Mouse (Mus musculus): ENCODE results near the gene Hspa2. TPM values are rescaled to one million over a fixed set of nuclear protein-coding genes. Genes with fewer than 3 reads are reported as not detected.

Gene Hspa2
- total RNA-seq, 2 experiments from 2014 or later: 0.68 to 4.4 TPM

DNA sequence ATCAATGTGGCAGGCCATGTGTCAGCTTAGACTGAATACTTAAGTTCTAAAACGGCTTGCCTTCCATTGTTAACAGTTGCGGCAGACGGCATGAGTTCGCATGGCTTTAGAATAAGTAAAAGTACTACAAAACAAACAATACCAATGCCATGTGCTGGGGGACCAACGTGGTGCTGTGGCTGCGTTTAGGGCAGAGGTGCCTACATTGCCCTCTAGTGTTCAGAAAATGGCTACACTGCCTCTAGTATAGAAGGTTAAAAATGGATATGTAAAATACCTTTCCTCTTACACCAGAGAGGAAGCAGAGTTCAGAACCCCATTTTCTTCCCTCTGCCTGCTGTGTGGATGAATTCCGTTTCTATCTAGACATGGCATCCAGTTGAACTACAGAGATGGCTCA lies 27.3 kb upstream of the Hspa2 start:
- ATAC-seq (replicated peaks; ENCODE audit: low FRiP score, poor library complexity, severe bottlenecking): peak; percentile 81

DNA sequence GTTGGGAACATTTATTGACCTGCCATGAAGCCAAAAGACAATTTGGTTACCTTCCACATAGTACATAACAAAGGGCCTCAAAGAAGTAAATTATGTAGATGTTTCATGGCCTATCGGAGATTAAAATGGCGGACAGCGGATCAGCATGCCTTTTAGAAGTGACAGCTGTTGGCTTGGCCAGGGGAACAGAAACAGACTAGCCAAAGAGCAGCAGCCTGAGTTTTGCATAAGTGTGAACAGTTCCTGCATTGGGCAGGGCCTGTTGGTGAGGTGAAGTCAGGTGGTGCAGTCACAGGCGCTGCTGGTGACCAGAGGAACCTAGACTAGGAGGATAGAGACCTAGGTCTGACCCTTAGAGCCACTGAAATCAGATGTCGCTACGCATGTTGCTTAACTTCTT lies 26.9 kb upstream of the Hspa2 start:
- ATAC-seq (replicated peaks; ENCODE audit: low FRiP score, poor library complexity, severe bottlenecking): no peak; the same call in 1 of the 2 replicates

DNA sequence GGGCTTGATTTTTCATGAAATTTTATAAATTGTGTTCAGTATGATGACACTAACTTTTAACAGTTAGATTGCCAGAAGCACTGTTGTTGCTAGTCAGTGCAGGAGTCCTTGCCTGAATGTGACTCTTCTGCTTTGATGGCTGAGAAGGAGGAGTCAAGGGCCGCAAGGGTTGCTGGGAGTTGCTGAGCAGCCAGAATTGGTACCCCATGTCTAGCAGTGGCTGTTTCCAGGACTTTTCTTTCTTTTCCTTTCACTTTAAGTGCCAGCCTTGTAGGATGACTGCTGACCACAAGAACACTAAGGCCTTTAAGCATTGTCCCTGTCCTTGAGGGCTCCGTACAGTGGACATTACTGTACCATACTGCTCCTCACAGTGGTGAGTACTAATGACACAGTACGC lies 26.2 kb upstream of the Hspa2 start:
- ATAC-seq (replicated peaks; ENCODE audit: low FRiP score, poor library complexity, severe bottlenecking): no peak

DNA sequence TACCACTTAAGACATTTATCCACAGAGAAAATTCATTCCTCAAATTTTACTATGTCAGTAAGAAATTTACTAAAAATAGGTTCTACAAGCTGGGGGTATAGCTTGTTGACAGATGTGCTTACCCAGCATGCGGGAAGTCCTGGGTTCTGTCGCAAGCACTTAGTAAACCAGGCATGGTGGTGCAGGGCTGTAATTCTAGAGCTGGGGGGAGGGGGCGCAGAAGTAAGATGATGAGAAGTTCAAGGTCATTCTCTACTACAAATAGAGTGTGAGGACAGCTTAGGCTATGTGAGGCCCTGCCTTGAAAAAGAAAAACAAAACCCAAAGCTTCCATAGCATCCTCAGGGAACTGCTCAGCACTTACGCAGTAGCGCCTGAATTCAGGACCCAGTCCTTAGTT lies 25.4 kb upstream of the Hspa2 start:
- no peak for ATAC-seq (replicated peaks; ENCODE audit: low FRiP score, poor library complexity, severe bottlenecking)

DNA sequence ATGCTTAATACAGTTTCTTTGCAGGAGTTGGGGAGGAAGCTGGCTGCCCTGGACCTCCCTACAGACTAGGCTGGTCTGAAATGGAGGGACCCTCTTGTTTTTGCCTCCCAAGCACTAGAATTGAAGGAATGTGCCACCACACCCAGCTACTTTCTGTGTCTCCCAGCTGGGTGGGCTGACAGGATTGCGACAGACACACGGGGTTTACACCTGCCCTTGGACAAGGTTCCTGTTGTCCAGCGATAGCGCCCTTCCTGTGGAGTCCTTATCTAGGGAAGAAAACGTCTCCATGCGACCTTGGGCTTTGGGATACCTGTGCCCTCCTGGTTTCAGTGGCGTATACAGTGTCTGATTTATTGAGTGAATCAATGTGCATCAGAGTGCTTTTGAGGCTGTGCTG lies 23.8 kb upstream of the Hspa2 start:
- no peak for ATAC-seq (replicated peaks; ENCODE audit: low FRiP score, poor library complexity, severe bottlenecking)

DNA sequence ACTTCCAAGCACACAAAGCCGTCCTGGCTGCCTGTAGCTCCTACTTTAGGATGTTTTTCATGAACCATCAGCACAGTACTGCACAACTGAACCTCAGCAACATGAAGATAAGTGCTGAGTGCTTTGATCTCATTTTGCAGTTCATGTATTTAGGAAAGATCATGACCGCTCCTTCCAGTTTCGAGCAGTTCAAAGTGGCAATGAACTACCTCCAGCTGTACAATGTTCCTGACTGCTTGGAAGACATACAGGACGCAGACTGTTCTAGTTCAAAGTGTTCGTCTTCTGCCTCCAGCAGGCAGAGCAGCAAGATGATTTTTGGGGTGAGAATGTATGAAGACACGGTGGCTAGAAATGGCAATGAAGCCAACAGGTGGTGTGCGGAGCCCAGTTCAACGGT lies 18.6 kb upstream of the Hspa2 start:
- no peak for ATAC-seq (replicated peaks; ENCODE audit: low FRiP score, poor library complexity, severe bottlenecking)

DNA sequence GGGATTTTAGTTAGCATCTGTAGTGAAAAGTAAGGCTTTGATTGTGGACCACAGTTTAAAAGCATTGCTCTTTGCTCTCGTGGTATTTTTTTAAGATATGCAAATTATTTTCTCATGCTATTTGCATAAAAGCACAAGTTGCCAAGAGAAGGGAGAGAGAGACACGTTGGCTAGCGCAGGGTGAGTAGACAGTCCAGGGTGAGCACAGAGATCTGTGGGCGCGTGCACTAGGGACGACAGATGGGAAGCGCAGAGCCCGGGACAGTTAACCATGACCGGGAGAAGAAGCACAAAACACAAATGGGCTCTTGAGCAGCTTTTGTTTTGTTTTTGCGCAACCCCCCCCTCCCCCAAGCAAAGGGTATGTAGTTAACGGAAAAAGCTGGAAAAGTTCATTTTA lies 15.2 kb upstream of the Hspa2 start:
- no peak for ATAC-seq (replicated peaks; ENCODE audit: low FRiP score, poor library complexity, severe bottlenecking)

DNA sequence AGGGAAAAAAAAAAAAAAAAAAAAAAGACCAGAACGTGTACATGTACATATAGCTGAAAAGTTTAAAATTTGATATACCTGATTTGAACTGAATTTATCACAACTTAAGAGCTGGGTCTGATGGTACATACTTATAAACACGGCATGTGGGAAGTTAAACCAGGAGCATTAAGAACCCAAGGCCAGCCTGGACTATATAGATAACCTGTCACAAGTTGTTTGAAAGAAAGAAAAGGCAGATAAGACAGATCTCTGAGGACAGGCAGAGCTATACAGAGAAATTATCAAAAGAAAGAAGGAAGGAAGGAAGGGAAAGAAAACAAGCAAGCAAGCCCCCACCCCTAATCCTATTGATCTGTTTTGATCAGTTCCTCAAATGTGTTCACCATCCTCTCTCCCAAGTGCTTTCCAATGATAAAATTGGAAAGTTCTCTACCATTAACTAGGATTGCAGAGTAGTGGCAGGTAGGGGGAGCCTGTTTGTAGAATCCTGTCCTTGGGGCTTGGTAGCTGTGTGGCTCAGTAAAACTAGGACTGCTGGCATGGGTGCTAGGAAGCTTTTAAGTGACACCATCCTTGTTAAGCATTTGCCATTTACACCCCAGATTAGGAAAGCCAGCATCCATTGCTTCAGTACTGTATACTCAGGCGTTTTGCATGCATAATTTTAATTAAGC lies 12.2 kb upstream of the Hspa2 start:
- peak; percentile 62; the same call in 1 of the 2 replicates for ATAC-seq (replicated peaks; ENCODE audit: low FRiP score, poor library complexity, severe bottlenecking)

DNA sequence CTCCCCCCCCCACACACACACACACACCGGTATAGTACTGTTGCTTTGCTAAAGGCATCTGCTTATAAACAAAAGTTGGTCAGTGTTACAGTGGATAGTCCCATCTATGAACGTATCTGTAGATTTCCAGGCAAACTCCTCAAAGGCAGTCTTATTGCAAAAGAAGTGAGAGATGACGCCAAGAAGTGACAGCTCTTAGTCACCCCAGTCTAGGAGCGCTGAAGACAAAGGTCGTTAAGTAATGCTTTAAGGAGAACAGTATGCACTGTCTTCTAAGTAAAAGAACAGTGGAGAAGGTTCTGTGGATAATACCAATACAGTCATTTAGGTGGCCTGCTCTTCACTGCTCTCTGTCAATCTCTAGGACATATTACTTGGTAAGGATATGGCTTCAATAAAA lies 11.0 kb upstream of the Hspa2 start:
- no peak for ATAC-seq (replicated peaks; ENCODE audit: low FRiP score, poor library complexity, severe bottlenecking)

DNA sequence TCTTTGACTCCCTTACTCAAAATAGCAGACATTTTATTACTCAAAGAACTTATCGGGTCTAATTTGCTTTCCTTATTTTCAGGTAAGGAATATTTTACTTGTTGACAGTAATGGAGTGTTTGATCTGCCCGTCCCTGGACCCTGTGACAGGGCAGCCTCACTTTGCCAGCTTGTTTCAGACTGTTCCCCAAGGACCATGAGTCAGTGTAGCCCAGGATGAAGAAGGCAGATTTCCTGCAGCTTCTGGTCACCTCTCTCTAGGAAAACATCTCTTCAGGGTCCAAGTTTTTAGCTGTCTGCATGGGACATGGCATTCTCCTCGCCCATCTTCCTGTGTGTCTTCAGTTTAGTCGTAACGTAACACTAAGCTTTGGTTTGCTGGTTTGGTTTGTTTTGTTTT lies 6.7 kb upstream of the Hspa2 start:
- no peak for ATAC-seq (replicated peaks; ENCODE audit: low FRiP score, poor library complexity, severe bottlenecking)

DNA sequence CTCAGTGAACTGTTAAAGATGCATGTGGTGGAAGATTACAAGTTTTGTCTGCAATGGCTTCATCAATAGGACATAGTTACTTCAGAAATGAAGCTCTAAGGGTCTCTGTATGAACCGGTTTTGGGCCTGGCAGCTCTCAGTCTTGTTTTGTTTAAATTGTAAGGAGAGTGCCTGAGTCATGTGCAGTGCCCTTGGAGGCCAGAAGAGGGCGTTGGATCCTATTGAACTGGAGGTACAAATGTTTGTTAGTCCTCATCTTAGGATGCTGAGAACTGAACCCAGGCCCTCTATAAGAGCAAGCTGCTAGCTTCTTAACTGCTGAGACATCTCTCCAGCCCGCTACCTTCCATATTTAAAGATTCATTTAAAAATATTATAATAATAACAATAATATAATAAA lies 2.3 kb upstream of the Hspa2 start:
- no peak for ATAC-seq (replicated peaks; ENCODE audit: low FRiP score, poor library complexity, severe bottlenecking)

DNA sequence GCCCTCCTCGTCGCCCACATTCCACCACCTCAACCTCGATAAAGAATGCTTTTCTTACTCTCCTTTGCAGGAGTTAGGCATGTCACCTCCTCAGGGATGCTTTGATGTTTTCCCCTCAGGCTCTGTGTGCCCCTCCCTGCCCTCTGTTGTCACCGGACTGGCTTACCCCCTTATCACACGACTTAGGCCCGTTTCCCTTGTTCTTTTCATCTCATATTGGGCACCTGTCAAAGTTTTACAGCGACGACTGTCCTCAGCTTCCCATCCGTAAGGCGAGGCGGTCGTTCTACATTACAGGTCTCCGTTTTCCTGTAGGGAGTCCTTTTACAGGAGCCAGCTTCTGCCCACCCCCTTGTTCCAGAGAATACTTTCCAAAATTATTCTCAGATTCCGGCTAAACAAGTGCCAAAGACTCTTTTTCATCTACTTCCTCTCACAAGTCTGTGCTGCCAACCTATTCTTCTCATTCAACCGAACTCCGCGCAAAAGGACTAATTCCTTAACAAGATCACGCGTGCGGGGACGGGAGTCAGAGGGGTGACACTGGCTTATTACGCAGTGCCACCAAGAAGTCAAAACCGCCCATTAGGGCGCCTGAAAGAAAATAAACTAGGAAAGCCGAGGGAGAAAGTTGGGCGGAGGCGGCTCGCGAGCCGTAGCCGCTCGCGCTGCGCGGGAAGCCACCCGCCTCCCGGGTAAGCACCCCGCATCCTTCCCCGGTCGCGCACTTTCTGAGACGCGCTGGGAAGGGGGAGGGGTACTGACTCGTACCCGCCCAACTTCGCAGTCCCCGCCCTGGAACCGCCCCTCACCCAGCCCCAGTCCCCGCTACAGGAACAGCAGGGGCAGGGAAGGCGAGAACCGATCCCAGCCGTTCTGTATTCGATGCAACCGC lies 738 bp upstream of the Hspa2 start:
- peak; percentile 75 for ATAC-seq (replicated peaks; ENCODE audit: low FRiP score, poor library complexity, severe bottlenecking)

DNA sequence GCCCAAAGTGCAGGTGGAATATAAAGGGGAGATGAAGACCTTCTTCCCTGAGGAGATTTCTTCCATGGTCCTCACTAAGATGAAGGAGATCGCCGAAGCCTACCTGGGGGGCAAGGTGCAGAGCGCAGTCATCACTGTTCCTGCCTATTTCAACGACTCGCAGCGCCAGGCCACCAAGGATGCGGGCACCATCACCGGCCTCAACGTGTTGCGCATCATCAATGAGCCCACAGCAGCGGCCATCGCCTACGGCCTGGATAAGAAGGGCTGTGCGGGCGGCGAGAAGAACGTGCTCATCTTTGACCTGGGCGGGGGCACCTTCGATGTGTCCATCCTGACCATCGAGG lies 833 bp downstream of the Hspa2 start:
- no peak for ATAC-seq (replicated peaks; ENCODE audit: low FRiP score, poor library complexity, severe bottlenecking)

DNA sequence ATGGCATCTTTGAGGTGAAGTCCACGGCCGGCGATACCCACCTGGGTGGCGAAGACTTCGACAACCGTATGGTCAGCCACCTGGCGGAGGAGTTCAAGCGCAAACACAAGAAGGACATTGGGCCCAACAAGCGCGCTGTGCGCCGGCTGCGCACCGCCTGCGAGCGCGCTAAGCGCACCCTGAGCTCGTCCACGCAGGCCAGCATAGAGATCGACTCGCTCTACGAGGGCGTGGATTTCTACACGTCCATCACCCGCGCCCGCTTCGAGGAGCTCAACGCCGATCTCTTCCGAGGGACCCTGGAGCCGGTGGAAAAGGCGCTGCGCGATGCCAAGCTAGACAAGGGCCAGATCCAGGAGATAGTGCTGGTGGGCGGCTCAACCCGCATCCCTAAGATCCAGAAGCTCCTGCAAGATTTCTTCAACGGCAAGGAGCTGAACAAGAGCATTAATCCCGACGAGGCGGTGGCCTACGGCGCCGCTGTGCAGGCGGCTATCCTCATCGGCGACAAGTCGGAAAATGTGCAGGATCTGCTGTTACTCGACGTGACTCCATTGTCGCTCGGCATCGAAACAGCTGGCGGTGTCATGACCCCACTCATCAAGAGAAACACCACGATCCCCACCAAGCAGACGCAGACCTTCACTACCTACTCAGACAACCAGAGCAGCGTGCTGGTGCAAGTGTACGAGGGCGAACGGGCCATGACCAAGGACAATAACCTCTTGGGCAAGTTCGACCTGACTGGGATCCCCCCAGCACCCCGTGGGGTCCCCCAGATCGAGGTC lies 1.4 kb downstream of the Hspa2 start:
- ATAC-seq (replicated peaks; ENCODE audit: low FRiP score, poor library complexity, severe bottlenecking): no peak

DNA sequence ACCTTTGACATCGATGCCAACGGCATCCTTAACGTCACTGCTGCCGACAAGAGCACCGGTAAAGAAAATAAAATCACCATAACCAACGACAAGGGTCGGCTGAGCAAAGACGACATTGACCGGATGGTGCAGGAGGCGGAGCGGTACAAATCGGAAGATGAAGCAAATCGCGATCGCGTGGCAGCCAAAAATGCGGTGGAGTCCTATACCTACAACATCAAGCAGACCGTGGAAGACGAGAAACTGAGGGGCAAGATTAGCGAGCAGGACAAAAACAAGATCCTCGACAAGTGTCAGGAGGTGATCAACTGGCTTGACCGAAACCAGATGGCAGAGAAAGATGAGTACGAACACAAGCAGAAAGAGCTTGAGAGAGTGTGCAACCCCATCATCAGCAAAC lies 2.0 kb downstream of the Hspa2 start:
- no peak for ATAC-seq (replicated peaks; ENCODE audit: low FRiP score, poor library complexity, severe bottlenecking)

DNA sequence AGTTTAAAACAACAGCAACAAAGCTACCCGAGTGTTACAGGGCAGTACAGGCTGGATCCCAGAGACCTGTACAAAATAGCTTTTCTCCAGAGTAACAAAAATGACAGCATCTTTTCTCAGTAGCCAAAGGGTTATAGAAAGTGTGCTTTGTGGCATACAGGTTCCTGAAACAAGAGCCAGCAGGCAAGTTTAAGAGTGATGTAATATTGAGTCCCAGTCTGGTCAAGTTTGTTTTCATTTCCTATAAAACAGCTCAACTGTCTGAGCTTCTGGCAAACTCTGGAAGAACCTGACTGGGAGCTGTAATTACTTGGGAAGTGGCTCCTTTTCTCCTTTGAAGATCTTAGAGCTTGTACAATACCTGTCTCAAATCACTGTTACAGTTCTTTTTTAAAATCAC lies 3.2 kb downstream of the Hspa2 start:
- no peak for ATAC-seq (replicated peaks; ENCODE audit: low FRiP score, poor library complexity, severe bottlenecking)

DNA sequence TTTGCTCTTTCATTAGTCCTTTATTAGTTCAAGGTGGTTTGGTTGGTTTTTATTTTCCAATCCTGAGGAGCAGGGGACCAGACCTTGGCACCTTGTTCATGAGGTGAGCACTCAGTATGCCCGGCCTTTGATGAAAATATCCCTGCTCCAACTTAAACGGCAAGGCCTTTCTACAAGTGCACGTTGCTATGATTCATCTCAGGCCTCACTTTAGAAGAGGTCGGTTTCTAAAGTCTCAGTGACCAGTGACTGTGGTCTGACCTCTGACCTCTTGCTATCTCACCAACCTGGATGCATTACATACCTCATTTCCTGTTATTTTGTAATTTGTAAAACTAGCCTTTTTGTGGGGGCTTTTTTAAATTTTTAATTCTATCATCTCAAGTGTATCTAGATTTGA lies 5.2 kb downstream of the Hspa2 start:
- no peak for ATAC-seq (replicated peaks; ENCODE audit: low FRiP score, poor library complexity, severe bottlenecking)

DNA sequence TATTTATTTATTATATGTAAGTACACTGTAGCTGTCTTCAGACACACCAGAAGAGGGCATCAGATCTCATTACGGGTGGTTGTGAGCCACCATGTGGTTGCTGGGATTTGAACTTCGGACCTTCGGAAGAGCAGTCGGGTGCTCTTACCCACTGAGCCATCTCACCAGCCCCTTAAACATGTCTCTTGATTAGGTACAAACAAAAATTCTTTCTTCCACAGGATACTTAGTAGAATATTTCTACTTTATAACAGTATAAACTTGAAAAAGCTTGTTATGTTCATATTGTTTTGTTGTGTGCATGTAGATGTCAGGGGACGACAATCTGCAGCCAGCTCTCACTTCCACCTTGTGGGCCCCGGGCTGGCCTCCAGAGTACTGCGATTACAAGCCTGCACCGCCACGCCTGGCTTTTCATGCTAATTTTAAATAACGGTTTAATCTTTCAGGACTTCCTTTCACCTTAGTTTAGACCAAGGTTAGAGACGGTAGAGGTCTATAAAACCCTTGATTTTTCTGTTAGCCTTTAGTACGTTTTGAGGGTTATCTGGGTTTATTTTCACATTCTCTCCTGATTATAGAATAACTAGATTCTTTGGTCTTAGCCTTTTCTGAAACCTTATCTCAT lies 11.5 kb downstream of the Hspa2 start:
- no peak for ATAC-seq (replicated peaks; ENCODE audit: low FRiP score, poor library complexity, severe bottlenecking)

DNA sequence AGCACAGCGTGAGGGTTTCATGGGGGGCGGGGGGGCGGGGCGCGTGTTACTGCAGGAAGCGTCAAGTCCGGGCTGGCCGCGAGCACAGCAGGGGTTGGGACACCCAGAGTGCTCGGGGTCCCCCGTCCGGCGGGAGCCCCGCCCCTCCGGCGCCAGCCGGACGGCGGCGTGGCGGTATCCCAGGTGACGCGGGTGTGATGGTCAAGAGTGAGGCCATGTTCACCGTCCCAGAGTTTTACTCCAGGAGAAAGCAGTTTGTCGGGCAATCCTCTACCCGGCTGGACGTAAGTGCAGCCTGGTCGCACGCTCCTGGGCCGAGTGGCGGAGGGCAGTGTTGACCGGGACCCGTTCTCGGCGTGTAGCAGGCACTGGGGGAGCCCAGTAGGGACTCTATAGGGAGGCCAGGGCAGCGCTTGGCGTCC lies 13.5 kb downstream of the Hspa2 start, which contains the start of gene Ppp1r36:
TSS of gene Ppp1r36 (plus strand) at position 106 of the 422 bp plus-strand sequence.
- ATAC-seq (replicated peaks; ENCODE audit: low FRiP score, poor library complexity, severe bottlenecking): no peak

DNA sequence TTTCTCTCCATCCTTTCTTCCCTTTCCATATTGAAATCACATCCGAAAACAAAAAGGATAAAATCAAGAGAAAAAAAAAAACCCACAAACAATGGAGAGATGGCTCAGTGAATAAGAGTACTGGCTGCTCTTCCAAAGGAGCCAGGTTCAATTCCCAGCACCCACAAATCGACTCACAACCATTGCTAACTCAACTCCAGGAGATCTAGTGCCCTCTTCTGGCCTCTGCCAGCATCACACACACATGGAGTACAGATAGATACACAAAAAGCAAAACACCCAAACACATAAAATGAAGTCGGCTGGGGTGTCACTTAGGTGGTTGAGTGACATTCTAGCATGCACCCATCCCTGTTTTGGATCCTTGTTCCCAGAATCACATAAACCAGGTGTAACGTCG lies 14.4 kb downstream of the Hspa2 start:
- ATAC-seq (replicated peaks; ENCODE audit: low FRiP score, poor library complexity, severe bottlenecking): no peak
